Mouse (Mus musculus) heart, embryonic 13.5 days (tissue): Measurements from ENCODE around the gene Fam129a. TPM values are rescaled to one million over a fixed set of nuclear protein-coding genes. Genes with fewer than 3 reads are reported as not detected.

ENCODE experiments used
- ATAC-seq: fragments of 200-750 bp; cut with Nextera tagmentation; 2 replicates; pipeline ENCODE4 v1.8.0; 2017; ENCODE audit warnings: moderate TSS enrichment; ENCODE audit not compliant: insufficient number of reproducible peaks, low FRiP score, low TSS enrichment; ENCODE audit errors: extremely low read depth
- H3K27ac ChIP-seq: fragments of 300-500 bp; sonication (generic); replicated peaks from 2 replicates; pipeline ENCODE4 v1.5.1; 2015; ENCODE audit warnings: moderate library complexity, mild to moderate bottlenecking, inconsistent platforms
- H3K27me3 ChIP-seq: fragments of 300-500 bp; sonication (generic); replicated peaks from 2 replicates; pipeline ENCODE4 v1.6.1; 2015; ENCODE audit warnings: mild to moderate bottlenecking, inconsistent platforms
- H3K36me3 ChIP-seq: fragments of 300-500 bp; sonication (generic); 2 replicates; pipeline ENCODE4 v1.6.1; 2015; ENCODE audit warnings: mild to moderate bottlenecking, inconsistent platforms
- H3K4me1 ChIP-seq: fragments of 300-500 bp; sonication (generic); 2 replicates; pipeline ENCODE4 v1.6.1; 2015; ENCODE audit warnings: inconsistent platforms
- H3K4me2 ChIP-seq: fragments of 300-500 bp; sonication (generic); 2 replicates; pipeline ENCODE4 v1.6.1; 2015; ENCODE audit warnings: inconsistent platforms, mild to moderate bottlenecking, moderate library complexity
- H3K4me3 ChIP-seq: fragments of 300-500 bp; sonication (generic); 2 replicates; pipeline ENCODE4 v1.5.1; 2015; ENCODE audit warnings: moderate library complexity, mild to moderate bottlenecking, inconsistent platforms
- H3K9ac ChIP-seq: fragments of 300-500 bp; sonication (generic); 2 replicates; pipeline ENCODE4 v1.6.1; 2015; ENCODE audit warnings: inconsistent platforms, mild to moderate bottlenecking, moderate library complexity
- H3K9me3 ChIP-seq: fragments of 300-500 bp; sonication (generic); 2 replicates; pipeline ENCODE4 v1.6.1; 2016; ENCODE audit warnings: inconsistent platforms
- WGBS: fragments of 180-500 bp; shearing (Covaris S2); methylation state at CpG from one replicate; pipeline ENCODE4 v1.1.7; 2015; ENCODE audit warnings: mixed read lengths; 5-methylcytosine and 5-hydroxymethylcytosine counted together
- polyA plus RNA-seq: library from polyadenylated mRNA; unstranded; fragments of >200 nt; fragmentation: Nextera tagmentation; extraction: Ambion mirVana; gene quantifications from 2 replicates; pipeline ENCODE4 v1.2.1, GENCODE M21; 2015

Gene Fam129a
- polyA plus RNA-seq, 1 experiment from 2014 or later, result 4.7 TPM

DNA sequence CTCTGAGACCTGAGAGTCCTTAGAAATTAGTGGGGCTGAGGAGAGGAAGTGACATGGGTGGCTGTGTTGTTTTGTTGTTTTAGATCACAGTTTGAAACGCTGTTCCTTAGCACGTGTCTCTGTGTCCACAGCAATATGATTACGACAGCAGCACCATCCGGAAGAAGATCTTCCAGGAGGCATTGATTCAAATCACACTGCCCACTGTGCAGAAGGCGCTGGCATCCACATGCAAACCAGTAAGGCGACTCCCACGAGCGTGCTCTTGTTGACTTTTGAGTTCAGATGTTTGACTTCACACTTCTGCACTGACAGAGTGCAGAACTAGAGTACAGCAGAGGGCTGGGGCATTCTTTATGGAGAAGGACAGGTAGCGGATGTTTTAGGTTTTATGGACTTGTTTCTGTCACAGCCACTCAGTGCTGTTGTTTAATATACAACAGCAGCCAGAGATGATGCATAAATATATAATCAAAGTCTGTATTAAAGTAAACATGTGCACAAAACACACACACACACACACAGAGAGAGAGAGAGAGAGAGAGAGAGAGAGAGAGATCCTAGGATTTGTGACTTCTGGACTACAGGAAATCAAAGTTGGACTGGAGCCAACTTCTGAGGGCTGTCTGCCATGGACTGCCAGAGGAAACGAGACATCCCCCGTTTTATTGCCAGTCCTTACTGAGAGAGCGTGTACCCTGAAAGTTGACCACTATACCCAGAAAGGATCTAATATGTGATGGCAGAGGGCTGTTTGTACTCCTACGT lies 138.2 kb downstream of the Fam129a start:
- Histone ChIP-seq H3K9me3 (no peaks in the 10 kb centered on the region), H3K4me1 (peaks cover 24% of the 10 kb centered on the region), H3K36me3 (no peaks in the 10 kb centered on the region), H3K27ac (peak overlapping the region; percentile 36; the same call in 1 of the 2 replicates), H3K4me2 (peak overlapping the region; percentile 47), H3K9ac (no peak overlapping the region; the same call in 1 of the 2 replicates), H3K27me3 (no peaks in the 10 kb centered on the region; the same call in 1 of the 2 replicates), H3K4me3 (no peak overlapping the region)
- 38% methylated on average over 13 of the region's 13 CpGs for WGBS
- ATAC-seq, result no peak

DNA sequence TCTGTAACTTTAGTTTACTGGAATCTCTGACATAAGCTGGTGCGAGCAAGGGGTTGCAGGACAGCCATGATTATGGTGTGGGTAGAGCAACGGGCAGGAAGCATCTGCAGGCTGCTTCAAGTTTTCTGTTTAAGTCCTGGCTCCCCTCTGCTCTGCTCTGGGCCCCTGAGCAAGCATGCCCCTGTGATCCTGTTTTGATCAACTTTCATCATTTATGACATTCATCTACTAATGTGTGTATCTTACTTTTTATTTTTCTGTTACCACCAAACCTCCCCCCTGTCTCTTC lies 138.7 kb downstream of the Fam129a start:
- Histone ChIP-seq H3K4me2 (peak overlapping the region; percentile 47), H3K27ac (peak overlapping the region; percentile 36; the same call in 1 of the 2 replicates), H3K27me3 (no peaks in the 10 kb centered on the region; the same call in 1 of the 2 replicates), H3K9me3 (no peaks in the 10 kb centered on the region), H3K4me3 (no peak overlapping the region), H3K9ac (no peak overlapping the region; the same call in 1 of the 2 replicates), H3K36me3 (no peaks in the 10 kb centered on the region), H3K4me1 (peaks cover 24% of the 10 kb centered on the region)
- 35% methylated on average over 2 of the region's 2 CpGs for WGBS
- ATAC-seq, result no peak

GRCm38 (mm10) chr1:151710424-151711055 lies 139.6 kb downstream of the Fam129a start:
- no peak for ATAC-seq
- Histone ChIP-seq H3K4me2 (no peak overlapping the region), H3K9me3 (no peaks in the 10 kb centered on the region), H3K27ac (0 out of 2 replicates have a peak overlapping the region, but pooled peaks have one; percentile 12), H3K36me3 (no peaks in the 10 kb centered on the region), H3K27me3 (no peaks in the 10 kb centered on the region; the same call in 1 of the 2 replicates), H3K4me1 (peaks cover 22% of the 10 kb centered on the region), H3K9ac (no peak overlapping the region), H3K4me3 (no peak overlapping the region)
- 58% methylated on average over 5 of the region's 5 CpGs for WGBS

- no peak overlapping the region for H3K9ac ChIP-seq
- peaks cover 17% of the 10 kb centered on the region for H3K4me1 ChIP-seq
- no peak overlapping the region for H3K4me2 ChIP-seq
- H3K27ac ChIP-seq, result 0 out of 2 replicates have a peak overlapping the region, but pooled peaks have one; percentile 12
- no peak overlapping the region for H3K4me3 ChIP-seq
- H3K27me3 ChIP-seq, result no peaks in the 10 kb centered on the region; the same call in 1 of the 2 replicates
- 56% methylated on average over 7 of the region's 7 CpGs for WGBS
- no peaks in the 10 kb centered on the region for H3K9me3 ChIP-seq
- H3K36me3 ChIP-seq, result no peaks in the 10 kb centered on the region
- ATAC-seq, result no peak
These were observed 140.1 kb downstream of the Fam129a start for GRCm38 (mm10) chr1:151711062-151711461.

GRCm38 (mm10) chr1:151712664-151713063 lies 141.7 kb downstream of the Fam129a start:
- Histone ChIP-seq H3K4me3 (no peak overlapping the region), H3K36me3 (no peaks in the 10 kb centered on the region), H3K4me2 (no peak overlapping the region), H3K9me3 (no peaks in the 10 kb centered on the region), H3K9ac (no peak overlapping the region), H3K27me3 (no peaks in the 10 kb centered on the region), H3K27ac (no peak overlapping the region), H3K4me1 (peaks cover 20% of the 10 kb centered on the region)
- WGBS, result 46% methylated on average over 5 of the region's 5 CpGs
- no peak for ATAC-seq

DNA sequence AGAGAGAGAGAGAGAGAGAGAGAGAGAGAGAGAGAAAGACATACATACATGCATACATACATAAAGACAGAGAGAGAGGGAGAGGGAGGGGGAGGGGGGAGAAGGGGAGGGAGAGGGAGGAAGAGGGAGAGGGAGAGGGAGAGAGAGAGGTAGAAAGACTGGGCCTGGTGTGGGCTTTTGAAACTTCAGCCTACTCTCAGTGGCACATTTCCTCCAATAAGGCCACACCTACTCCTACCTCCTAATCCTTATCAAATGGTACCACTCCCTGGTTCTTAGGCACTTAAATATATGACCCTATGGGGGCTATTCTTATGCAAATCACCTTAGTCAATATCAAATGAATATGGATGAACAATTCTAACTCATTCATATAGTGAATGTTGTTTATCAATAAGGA lies 142.6 kb downstream of the Fam129a start:
- no peak for ATAC-seq
- Histone ChIP-seq H3K4me1 (peaks cover 17% of the 10 kb centered on the region), H3K36me3 (no peaks in the 10 kb centered on the region), H3K9me3 (no peaks in the 10 kb centered on the region), H3K27ac (no peak overlapping the region), H3K9ac (no peak overlapping the region), H3K27me3 (no peaks in the 10 kb centered on the region), H3K4me2 (no peak overlapping the region), H3K4me3 (no peak overlapping the region)

- Histone ChIP-seq H3K4me1 (peaks cover 11% of the 10 kb centered on the region), H3K9ac (no peak overlapping the region), H3K4me3 (no peak overlapping the region), H3K4me2 (no peak overlapping the region), H3K36me3 (no peaks in the 10 kb centered on the region), H3K9me3 (no peaks in the 10 kb centered on the region), H3K27me3 (no peaks in the 10 kb centered on the region), H3K27ac (no peak overlapping the region)
- no peak for ATAC-seq
- WGBS, result 64% methylated on average over 11 of the region's 11 CpGs
These were observed 145.2 kb downstream of the Fam129a start for GRCm38 (mm10) chr1:151716024-151716710.

DNA sequence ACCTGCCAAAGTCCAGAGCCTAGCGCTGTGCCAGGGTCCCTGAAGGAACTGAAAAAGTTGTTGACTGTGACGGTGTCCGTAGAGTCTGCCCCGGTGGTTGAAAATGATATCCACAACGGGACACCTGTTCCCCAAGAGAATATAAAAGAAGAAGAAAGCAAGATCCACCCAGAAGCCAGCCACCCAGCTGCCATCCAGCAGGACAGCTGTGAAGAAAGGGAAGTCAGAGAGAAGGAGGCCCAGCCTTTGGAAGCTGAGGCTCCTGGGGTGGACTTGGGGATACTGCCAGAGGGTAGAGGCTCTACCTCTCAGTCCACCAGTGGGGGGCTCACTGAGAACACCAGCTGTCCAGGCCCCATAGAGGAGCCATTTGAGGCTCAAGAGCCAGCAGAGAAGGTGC lies 146.6 kb downstream of the Fam129a start:
- Histone ChIP-seq H3K36me3 (no peaks in the 10 kb centered on the region), H3K9ac (no peak overlapping the region), H3K27ac (no peak overlapping the region), H3K27me3 (no peaks in the 10 kb centered on the region), H3K4me1 (peaks cover 11% of the 10 kb centered on the region), H3K9me3 (no peaks in the 10 kb centered on the region), H3K4me2 (no peak overlapping the region), H3K4me3 (no peak overlapping the region)
- ATAC-seq, result no peak
- WGBS, result 90% methylated on average over 5 of the region's 5 CpGs

DNA sequence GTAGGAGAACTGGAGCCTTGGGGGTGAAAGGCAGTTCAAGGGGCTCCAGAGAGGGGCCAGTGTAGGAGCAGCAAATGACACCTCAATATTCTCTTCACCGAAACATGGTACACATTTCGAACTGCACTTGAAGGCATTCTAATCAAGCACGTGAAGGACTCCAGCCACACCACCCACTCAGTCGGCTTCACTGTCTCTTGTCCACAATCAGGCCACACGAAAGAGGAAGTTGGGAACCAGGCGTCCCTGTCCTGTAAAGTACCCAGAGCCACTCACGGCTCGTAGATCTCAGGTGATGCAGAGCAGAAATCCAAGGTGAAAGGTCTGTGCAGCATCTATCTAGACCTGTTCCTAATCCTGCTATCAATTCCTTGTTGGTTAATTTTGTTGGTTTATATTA lies 147.6 kb downstream of the Fam129a start:
- ATAC-seq, result no peak
- H3K9ac ChIP-seq, result no peak overlapping the region
- no peaks in the 10 kb centered on the region for H3K9me3 ChIP-seq
- H3K4me3 ChIP-seq, result no peak overlapping the region
- H3K27me3 ChIP-seq, result no peaks in the 10 kb centered on the region
- H3K27ac ChIP-seq, result no peak overlapping the region
- no peak overlapping the region for H3K4me2 ChIP-seq
- 69% methylated on average over 8 of the region's 8 CpGs for WGBS
- peaks cover 11% of the 10 kb centered on the region for H3K4me1 ChIP-seq
- H3K36me3 ChIP-seq, result no peaks in the 10 kb centered on the region

DNA sequence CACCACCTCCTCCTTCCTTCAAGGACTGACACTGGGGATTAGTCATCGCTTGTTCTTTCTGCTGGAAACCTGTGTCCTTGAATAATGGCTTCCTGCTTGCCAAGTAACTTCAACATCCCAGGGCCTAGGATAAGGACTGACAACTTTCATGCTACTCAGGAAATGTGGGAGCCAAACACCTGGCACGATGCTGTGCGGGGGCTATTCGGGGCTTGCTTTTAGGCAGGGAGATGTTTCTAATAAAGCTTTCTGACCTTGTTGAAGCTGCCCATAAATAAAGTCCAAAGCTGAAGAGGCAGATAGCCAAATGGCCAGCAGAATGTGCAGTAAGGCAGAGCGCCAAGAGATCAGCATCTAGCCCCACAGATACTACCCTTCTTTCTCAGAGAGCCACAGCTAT lies 148.9 kb downstream of the Fam129a start:
- H3K27ac ChIP-seq, result no peak overlapping the region
- no peaks in the 10 kb centered on the region for H3K36me3 ChIP-seq
- no peak overlapping the region for H3K9ac ChIP-seq
- ATAC-seq, result no peak
- H3K9me3 ChIP-seq, result no peaks in the 10 kb centered on the region
- 79% methylated on average over 5 of the region's 5 CpGs for WGBS
- no peaks in the 10 kb centered on the region for H3K27me3 ChIP-seq
- H3K4me1 ChIP-seq, result peaks cover 11% of the 10 kb centered on the region
- no peak overlapping the region for H3K4me3 ChIP-seq
- H3K4me2 ChIP-seq, result no peak overlapping the region

GRCm38 (mm10) chr1:151720566-151720965 lies 149.6 kb downstream of the Fam129a start:
- Histone ChIP-seq H3K4me3 (no peak overlapping the region), H3K27ac (no peak overlapping the region), H3K4me1 (peaks cover 11% of the 10 kb centered on the region), H3K9ac (no peak overlapping the region), H3K36me3 (no peaks in the 10 kb centered on the region), H3K4me2 (no peak overlapping the region), H3K27me3 (no peaks in the 10 kb centered on the region), H3K9me3 (no peaks in the 10 kb centered on the region)
- ATAC-seq, result no peak
- WGBS, result 81% methylated on average over 2 of the region's 2 CpGs
